Mouse (Mus musculus) liver, embryonic 14.5 days (tissue): ENCODE measurements around the gene Tap1. TPM values are rescaled to one million over a fixed set of nuclear protein-coding genes. Genes with fewer than 3 reads are reported as not detected.
"Not testable (repeated sequence)": the region's sequence is repeated elsewhere in the genome, so short reads cannot be mapped to it uniquely, and the experiment has no call there.

ENCODE experiments used
- ATAC-seq: fragments of 200-750 bp; cut with Nextera tagmentation; 2 replicates; pipeline ENCODE4 v1.8.0; 2017; ENCODE audit warnings: moderate number of reproducible peaks, mild to moderate bottlenecking, moderate library complexity; ENCODE audit not compliant: insufficient read depth
- DNase-seq, 3 experiments: peaks; one replicate each; pipeline ENCODE4 v3.0.0-alpha.2; 2012 to 2013; ENCODE audit warnings: low read depth in 3 of 3, low spot score in 3 of 3
- H3K27ac ChIP-seq: fragments of 300-500 bp; sonication (generic); 2 replicates; pipeline ENCODE4 v1.5.1; 2014; ENCODE audit warnings: moderate library complexity, mild to moderate bottlenecking, control low read depth, inconsistent platforms
- H3K27me3 ChIP-seq: fragments of 300-500 bp; sonication (generic); 2 replicates; pipeline ENCODE4 v1.6.1; 2014; ENCODE audit warnings: mild to moderate bottlenecking, low read length, moderate library complexity; ENCODE audit not compliant: control insufficient read depth, insufficient read depth
- H3K36me3 ChIP-seq: fragments of 300-500 bp; sonication (generic); replicated peaks from 2 replicates; pipeline ENCODE4 v1.6.1; 2014; ENCODE audit warnings: low read depth; ENCODE audit not compliant: control insufficient read depth, insufficient read depth
- H3K4me1 ChIP-seq, 2 experiments: fragments of 200-500 bp in 1 of 2; fragments of 300-500 bp in 1 of 2; sonication (generic) in 1 of 2; replicated peaks; 2 replicates each; pipeline ENCODE4 v1.6.1; 2012 to 2014; ENCODE audit warnings: antibody characterized with exemption in 1 of 2, inconsistent platforms in 1 of 2, low read length in 1 of 2; ENCODE audit not compliant: control insufficient read depth in 2 of 2, insufficient read depth in 2 of 2
- H3K4me2 ChIP-seq: fragments of 300-500 bp; sonication (generic); 2 replicates; pipeline ENCODE4 v1.6.1; 2014; ENCODE audit warnings: low read depth, mild to moderate bottlenecking, control low read depth, moderate library complexity
- H3K4me3 ChIP-seq, 2 experiments: fragments of 200-500 bp in 1 of 2; fragments of 300-500 bp in 1 of 2; sonication (generic) in 1 of 2; 2 replicates each; pipeline ENCODE4 v1.5.1; 2012 to 2014; ENCODE audit warnings: low read depth in 2 of 2, low read length in 2 of 2, mild to moderate bottlenecking in 2 of 2, control low read depth in 1 of 2, inconsistent platforms in 1 of 2, moderate library complexity in 1 of 2; ENCODE audit not compliant: insufficient read depth in 1 of 2
- H3K9ac ChIP-seq: fragments of 300-500 bp; sonication (generic); replicated peaks from 2 replicates; pipeline ENCODE4 v1.6.1; 2014; ENCODE audit warnings: mild to moderate bottlenecking, control low read depth, moderate library complexity
- H3K9me3 ChIP-seq: fragments of 300-500 bp; sonication (generic); 2 replicates; pipeline ENCODE4 v1.6.1; 2016; ENCODE audit warnings: low read length, mixed read lengths; ENCODE audit not compliant: control insufficient read depth
- CTCF ChIP-seq: IDR thresholded peaks from 2 replicates; pipeline ENCODE4 v1.5.1; 2016; ENCODE audit warnings: antibody characterized with exemption, low read depth, control low read depth
- EP300 ChIP-seq: IDR thresholded peaks from 2 replicates; pipeline ENCODE4 v1.6.1; 2016; ENCODE audit warnings: antibody characterized with exemption, low read depth
- WGBS: fragments of 180-500 bp; shearing (Covaris S2); extraction: QIAGEN DNeasy Blood & Tissue Kit; methylation state at CpG from one replicate; pipeline ENCODE4 v1.1.7; 2014; ENCODE audit not compliant: insufficient replicate concordance; 5-methylcytosine and 5-hydroxymethylcytosine counted together
- polyA plus RNA-seq, 2 experiments: library from polyadenylated mRNA; depleted of rRNA in 1 of 2; stranded (reverse) in 1 of 2; unstranded in 1 of 2; fragments of >200 nt; fragmentation: Nextera tagmentation in 1 of 2; extraction: Ambion mirVana in 1 of 2; gene quantifications; 2 replicates each; pipeline versions ENCODE4 v1.2.1 to v1.2.3; 2012 to 2014

Gene Tap1
- polyA plus RNA-seq, 2 experiments: 1.9 to 2.5 TPM

- TF ChIP-seq CTCF (no peak), EP300 (no peak)
- H3K4me3 ChIP-seq: no peak overlapping the region
- WGBS: 77% methylated on average over 11 of the region's 11 CpGs
- no peaks in the 10 kb centered on the region for H3K27me3 ChIP-seq
- H3K36me3 ChIP-seq: no peaks in the 10 kb centered on the region
- no peak for DNase-seq
- no peak for ATAC-seq
- H3K27ac ChIP-seq: no peak overlapping the region
- H3K9ac ChIP-seq: no peak overlapping the region
- H3K9me3 ChIP-seq: no peaks in the 10 kb centered on the region
- no peak overlapping the region for H3K4me2 ChIP-seq
- H3K4me1 ChIP-seq: no peaks in the 10 kb centered on the region
Observed at GRCm38 (mm10) chr17:34218675-34219074, 31.3 kb downstream of the Tap1 start.

GRCm38 (mm10) chr17:34219096-34219495 lies 31.7 kb downstream of the Tap1 start:
- not testable (repeated sequence) for H3K27ac ChIP-seq, H3K9ac ChIP-seq, ATAC-seq, H3K4me1 ChIP-seq, H3K4me2 ChIP-seq, H3K4me3 ChIP-seq, H3K36me3 ChIP-seq, DNase-seq, H3K27me3 ChIP-seq, H3K9me3 ChIP-seq
- WGBS: 79% methylated on average over 7 of the region's 11 CpGs
- TF ChIP-seq CTCF: peak; percentile 70

GRCm38 (mm10) chr17:34219801-34220200 lies 32.4 kb downstream of the Tap1 start:
- H3K9me3 ChIP-seq, ATAC-seq, H3K27ac ChIP-seq, DNase-seq, H3K4me1 ChIP-seq, H3K4me3 ChIP-seq, H3K27me3 ChIP-seq, H3K36me3 ChIP-seq, H3K9ac ChIP-seq, H3K4me2 ChIP-seq: not testable (repeated sequence)
- WGBS: 91% methylated on average over 3 of the region's 7 CpGs

- no CpG with 5 or more reads among the region's 16 CpGs for WGBS
- DNase-seq, H3K4me2 ChIP-seq, H3K4me3 ChIP-seq, H3K4me1 ChIP-seq, H3K27me3 ChIP-seq, H3K9ac ChIP-seq, ATAC-seq, H3K27ac ChIP-seq, H3K36me3 ChIP-seq, H3K9me3 ChIP-seq: not testable (repeated sequence)
Observed at GRCm38 (mm10) chr17:34220401-34220800, 33.0 kb downstream of the Tap1 start.

GRCm38 (mm10) chr17:34224816-34225215 lies 37.5 kb downstream of the Tap1 start:
- Histone ChIP-seq H3K4me3 (no peak overlapping the region), H3K4me2 (no peak overlapping the region), H3K9me3 (no peaks in the 10 kb centered on the region), H3K4me1 (no peaks in the 10 kb centered on the region), H3K9ac (no peak overlapping the region), H3K27me3 (no peaks in the 10 kb centered on the region), H3K27ac (no peak overlapping the region), H3K36me3 (no peaks in the 10 kb centered on the region)
- DNase-seq: no peak
- WGBS: 76% methylated on average over 3 of the region's 3 CpGs
- no peak for TF ChIP-seq CTCF
- TF ChIP-seq EP300: no peak
- ATAC-seq: no peak

- ATAC-seq: no peak
- TF ChIP-seq EP300 (no peak), CTCF (no peak)
Observed at GRCm38 (mm10) chr17:34225426-34225825, 38.1 kb downstream of the Tap1 start.

GRCm38 (mm10) chr17:34225911-34226310 lies 38.6 kb downstream of the Tap1 start:
- not testable (repeated sequence) for H3K4me3 ChIP-seq, DNase-seq, H3K9ac ChIP-seq, H3K4me1 ChIP-seq, H3K4me2 ChIP-seq, H3K27ac ChIP-seq, ATAC-seq, H3K36me3 ChIP-seq, H3K27me3 ChIP-seq, H3K9me3 ChIP-seq
- 86% methylated on average over 12 of the region's 23 CpGs for WGBS

More at GRCm38 (mm10) chr17:34225426-34225825, 38.1 kb downstream of the Tap1 start:
- no peaks in the 10 kb centered on the region for H3K4me1 ChIP-seq
- WGBS: 80% methylated on average over 8 of the region's 8 CpGs
- DNase-seq: no peak
- no peaks in the 10 kb centered on the region for H3K27me3 ChIP-seq
- H3K4me2 ChIP-seq: no peak overlapping the region
- H3K27ac ChIP-seq: no peak overlapping the region
- H3K9ac ChIP-seq: no peak overlapping the region
- no peaks in the 10 kb centered on the region for H3K9me3 ChIP-seq
- no peaks in the 10 kb centered on the region for H3K36me3 ChIP-seq
- no peak overlapping the region for H3K4me3 ChIP-seq

GRCm38 (mm10) chr17:34230971-34231370 lies 43.6 kb downstream of the Tap1 start:
- not testable (repeated sequence) for H3K9ac ChIP-seq, H3K9me3 ChIP-seq, H3K36me3 ChIP-seq, H3K4me1 ChIP-seq, H3K27me3 ChIP-seq, H3K4me2 ChIP-seq, DNase-seq, ATAC-seq, H3K27ac ChIP-seq, H3K4me3 ChIP-seq
- WGBS: 83% methylated on average over 5 of the region's 9 CpGs
